Mouse (Mus musculus): ENCODE data around the gene Gpr39.
A peak's percentile ranks its signal among the peaks of the same experiment; 100 is the strongest.

Gpr39 gene

DNA sequence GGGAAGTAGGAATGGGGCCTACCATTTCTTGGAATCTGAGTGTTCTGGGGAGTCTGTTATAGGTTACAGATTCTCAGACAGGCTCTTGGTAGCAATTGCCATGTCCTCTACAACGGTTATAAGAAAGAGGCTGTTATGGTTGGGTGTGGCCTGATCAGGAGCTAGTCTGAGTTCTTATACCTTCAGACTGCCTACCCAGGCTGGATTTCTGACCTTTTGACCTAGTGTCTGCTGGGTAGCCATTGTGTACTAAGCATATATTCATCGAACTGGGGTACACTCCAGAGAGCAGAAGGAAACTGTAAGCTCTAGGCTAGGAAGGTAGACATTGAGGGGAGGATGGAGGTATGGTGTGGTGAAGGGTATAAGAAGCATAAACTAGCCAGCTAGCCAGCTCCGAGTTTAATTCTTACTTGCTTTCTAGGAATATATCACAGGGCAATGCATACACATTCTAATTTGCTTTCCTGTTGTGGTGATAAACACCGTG is 24.4 kb downstream of the Gpr39 start:
- no peak for DNase-seq

DNA sequence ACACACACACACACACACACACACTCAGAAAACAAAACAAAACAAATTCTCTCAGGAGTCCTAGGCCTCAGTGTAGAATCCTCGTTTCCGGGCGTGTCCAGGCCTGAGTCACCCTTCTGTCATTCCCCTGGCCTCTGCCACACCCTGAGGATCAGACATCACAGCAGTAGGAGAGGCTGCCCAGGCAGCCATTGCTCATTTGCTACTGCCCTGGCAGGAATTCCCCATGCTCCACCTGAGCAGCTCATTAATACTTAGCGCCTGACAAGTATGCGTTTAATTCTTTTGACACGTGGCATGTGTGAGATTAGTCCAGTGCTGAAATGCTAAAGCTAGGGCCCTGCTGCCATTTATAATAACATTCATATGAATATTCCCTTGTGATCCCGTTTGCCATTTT is 25.0 kb downstream of the Gpr39 start:
- DNase-seq: no peak

DNA sequence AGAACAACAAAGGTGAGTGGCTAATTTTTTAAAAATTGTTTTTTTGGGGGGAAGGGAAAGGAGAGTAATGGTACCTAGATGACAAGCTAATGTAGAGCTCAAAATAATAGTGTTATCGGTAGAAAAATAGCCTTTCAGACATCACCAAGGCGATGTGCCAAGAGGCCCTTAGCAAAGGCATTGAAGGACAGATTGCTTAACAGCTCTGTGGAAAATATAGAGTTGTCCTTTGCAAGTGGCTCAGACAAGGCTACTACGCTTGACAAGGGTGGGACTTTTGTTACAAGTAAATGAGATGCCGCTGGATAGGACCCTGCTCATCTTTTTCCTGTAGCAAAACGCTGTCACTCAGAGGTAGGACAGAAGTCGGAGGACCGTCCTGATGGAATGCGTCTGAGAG is 25.5 kb downstream of the Gpr39 start:
- no peak for DNase-seq

DNA sequence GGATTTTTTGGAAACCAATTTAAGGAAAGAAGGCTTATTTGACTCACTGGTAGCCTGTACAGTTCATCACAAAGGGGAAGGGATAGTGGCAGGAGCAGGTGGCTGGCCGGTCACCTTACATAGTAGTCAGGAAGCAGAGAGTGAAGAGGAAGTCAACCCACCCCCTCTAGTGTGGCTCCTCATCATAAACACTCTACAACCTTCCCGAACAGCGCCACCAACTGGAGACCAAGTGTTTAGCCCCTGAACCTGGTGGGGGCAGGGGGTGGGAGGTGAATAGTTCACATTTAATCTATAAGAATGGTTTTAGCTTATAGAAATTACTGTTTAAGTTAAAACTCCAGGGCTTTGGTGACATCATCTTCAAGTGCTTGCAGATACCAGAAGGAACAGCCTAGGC is 28.6 kb downstream of the Gpr39 start:
- DNase-seq: no peak

DNA sequence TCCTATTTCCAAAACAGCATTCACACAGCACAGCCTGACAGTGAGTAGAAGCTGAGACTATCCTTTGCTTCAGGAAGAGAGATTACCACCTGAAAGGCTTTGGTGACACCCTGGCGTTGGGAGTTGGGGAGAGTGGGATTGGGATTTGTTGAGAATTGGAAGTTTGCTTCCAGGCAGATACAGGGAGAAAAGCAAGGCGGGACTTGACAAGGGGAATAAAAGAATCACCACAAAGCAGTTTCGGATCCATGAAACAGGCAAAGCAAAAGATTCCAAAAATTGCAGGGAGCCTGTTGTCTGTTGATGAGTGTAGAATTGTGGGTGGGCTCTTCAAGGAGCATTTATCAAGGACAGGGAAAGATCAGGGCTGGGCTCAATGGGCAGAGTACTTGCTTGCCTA is 38.5 kb downstream of the Gpr39 start:
- DNase-seq: no peak

DNA sequence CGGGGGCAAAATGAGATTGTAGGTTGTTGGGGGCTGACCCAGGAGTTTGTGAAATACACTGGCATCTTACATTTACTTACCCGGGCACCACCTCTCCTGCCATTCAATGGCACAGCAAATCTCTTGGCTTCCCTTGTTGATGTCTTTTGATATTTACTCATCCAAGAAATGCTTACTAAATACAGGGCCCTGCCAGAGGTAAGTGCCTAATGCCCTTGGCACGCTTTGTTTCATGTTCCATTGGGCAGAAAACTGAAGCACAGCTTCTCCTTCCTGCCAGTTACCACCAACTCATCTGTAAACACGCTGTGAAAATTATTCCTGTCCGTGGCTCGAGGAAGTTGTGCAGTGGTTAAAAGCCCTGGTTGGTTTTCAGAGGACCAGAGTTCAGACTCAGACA is 39.4 kb downstream of the Gpr39 start:
- no peak for DNase-seq

DNA sequence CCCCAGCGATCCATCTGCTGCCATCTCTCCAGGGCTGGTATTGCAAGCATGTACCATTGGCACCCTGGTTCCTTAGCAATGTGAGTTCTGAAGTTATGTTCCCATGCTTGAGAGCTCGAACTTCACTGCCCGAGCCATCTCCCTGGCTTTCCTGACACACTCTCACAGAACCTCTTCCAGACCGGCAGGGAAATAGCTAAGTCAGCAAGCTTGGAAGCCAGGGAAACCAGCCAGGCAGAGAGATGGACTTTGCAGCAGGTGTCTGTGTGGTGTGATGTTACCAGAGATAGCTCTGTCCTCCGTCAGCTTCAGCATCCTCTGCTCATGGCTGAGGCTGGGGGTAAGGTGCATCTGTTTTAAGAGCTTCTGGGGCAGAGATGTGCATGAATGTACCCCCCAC is 41.1 kb downstream of the Gpr39 start:
- no peak for DNase-seq

DNA sequence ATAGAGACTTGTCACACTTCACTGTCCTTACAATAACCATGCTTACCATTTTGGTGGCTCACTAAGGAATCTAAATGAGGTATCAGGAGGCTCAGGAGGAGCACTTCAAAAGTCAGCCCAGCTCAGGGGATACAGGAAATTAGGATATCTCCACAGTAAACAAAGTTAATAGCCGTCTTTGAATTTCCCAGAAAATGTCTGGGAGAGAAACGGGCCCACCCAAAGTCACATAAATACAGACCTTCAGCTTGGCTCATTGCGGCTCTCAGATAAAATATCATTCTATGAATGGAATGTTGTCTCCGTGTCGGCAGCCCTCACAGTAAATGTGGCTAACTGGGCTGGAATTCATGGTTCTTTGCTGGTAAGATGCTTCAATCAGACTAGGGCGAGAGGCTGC is 42.3 kb downstream of the Gpr39 start:
- DNase-seq: no peak

DNA sequence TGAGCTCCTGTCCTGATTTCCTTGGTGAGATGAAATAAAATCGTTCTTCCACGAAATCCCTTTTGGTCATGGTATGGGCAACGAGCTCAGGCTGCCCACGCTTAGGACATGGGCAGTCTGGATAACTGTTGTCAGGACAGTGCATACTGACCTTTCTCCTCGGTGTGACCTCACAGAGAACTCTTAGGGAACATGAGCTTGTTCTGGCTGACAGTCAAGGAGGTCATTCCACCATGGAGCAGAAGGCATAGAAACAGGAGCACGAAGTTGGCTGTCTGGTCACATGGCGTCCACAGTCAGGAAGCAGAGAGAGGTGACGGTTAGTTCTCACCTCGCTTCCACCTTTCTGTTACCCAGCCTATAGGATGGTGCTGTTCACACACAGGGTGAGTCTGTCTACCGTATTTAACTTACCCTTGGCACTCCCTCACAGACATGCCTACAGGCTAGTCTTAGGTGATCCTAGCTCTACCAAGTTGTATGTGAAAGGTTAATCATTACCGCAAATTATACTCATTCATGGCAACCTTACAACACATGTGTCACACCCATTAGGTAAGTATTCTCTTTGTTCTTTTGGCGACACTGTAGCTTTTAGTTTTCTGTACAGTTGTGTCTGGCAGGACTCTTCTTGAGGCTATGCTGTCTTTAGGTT is 44.4 kb downstream of the Gpr39 start:
- no peak for DNase-seq

DNA sequence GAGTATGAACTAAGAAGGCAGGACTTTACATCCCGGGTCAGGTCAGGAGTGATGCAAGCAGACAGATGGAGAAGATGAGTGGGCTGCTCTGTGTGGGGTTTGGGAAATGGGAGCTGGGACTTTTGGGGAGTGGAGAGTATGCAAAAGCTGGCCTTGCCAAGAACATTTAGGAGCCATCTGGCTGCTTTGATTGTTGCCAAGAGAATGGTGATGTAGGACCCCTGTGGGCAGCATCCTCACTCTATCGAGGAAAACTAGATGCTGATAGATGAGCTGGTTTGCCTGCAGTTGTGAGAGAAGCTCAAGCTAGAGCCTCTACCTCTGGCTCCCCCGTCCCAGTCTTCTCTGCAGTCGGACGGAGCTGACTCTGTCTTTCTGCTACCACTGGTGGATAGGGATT is 47.5 kb downstream of the Gpr39 start:
- no peak for DNase-seq

DNA sequence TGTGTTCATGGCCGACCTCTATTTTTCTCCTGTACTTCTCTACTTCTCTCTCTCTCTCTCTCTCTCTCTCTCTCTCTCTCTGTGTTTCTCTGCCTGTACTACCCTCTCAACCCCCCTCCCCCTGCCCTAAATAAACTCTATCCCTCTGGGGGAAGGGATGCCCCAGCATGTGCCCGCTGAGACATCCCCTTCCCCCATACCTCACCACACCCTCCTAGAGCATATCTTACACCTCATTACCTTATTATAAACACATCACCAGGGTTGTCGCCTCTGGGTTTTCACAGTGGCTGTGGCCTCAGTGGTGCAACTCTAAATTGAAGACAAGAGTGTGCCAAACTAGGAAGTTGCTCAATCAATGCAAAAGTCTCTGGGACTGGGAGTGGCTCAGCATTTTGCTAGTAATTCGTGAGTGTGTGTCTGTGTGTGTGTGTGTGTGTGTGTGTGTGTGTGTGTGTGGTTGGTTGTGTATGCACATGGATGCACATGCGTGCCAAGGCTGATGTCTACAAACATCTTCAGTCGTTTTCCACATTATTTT is 52.3 kb downstream of the Gpr39 start:
- no peak for DNase-seq

DNA sequence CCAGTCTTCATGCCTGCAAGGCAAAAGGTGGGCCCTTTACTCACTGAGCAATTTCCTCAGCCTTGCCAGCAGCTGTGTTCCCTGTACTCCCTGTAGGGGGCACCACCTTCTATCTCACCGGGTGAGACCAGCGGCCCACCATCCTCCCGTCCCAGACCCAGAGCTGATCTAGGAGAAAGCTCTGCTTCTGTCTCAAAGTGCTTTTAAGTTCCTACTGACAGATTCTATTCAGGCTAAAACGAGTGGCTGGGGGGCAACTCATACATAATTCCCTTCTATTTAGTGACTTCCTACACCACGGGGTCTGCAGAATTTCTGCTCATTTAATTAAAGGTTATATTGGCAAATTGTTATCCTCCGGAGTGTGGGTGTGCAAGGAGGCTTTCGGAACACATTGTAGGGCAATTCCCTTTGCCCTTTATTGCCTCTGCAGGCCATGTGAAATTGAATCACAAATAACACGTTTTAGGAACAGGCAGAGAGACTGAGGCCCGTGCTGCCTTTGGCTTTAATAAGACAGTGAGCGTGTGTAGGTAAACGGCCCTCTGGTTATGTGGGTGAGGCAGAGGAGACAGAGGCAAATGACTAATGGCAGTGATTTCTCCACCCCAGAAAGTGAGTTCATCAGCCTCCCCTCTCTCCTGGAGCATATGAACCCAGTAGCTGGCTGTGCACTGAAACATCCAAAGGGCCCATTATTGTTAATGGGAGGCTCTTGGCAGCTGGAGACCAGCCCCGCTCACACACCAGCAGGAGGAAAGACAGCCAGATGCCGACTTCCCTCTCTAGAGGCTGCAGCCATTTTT is 53.1 kb downstream of the Gpr39 start:
- no peak for DNase-seq

DNA sequence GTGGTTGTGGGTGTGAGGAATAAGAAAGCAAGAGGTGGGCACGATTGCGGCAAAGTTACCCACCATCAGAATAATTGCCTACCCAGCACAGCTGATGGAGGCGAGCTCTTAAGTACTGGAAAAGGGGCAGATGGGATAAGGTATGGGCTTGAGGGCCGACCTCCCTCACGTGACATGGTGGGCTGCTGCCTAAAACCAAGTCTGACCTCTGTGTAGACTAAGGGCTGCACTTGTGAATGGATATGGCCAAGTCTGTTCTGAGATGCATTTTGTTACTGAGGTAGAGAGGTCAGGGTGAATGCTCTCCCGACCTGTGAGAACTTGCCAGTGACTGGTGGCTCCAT is 53.7 kb downstream of the Gpr39 start:
- DNase-seq: no peak

DNA sequence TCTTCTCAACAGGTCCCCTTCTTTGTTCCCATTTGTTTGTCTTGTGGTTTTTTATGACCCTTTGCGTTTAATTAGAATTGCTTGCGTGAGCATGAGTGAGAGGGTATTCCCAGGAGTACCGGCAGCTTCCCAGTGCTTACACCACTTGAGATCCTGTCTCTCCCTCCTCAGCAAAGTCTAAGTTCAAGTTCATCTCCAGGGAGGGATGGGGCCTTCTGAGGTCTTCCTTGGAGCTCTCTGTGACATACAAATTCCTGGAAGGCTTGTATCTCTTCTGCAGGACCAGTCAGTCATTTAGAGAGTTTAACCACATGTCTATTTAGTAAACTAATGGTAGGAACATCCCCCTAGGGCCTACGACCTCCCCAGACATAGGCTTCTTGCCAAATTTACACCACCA is 55.1 kb downstream of the Gpr39 start:
- DNase-seq: no peak

DNA sequence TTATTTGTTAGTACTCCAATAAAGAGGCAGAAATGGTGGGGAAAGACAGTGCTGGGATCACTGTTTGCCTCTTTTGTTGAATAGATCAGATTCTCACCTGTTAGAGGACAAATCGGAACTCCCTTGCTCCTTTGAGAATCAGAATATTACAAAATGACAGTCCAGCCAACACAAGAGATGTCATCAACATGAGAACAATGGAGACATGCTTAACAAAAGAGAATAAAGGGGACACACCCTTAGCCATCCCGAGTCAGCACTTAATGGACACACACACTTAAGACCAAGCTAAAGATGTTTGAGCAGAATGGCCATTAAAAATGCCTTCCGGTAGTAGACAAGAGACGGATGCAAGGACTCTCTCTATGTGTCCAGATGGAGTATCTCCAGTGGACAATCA is 68.0 kb downstream of the Gpr39 start:
- DNase-seq: no peak

DNA sequence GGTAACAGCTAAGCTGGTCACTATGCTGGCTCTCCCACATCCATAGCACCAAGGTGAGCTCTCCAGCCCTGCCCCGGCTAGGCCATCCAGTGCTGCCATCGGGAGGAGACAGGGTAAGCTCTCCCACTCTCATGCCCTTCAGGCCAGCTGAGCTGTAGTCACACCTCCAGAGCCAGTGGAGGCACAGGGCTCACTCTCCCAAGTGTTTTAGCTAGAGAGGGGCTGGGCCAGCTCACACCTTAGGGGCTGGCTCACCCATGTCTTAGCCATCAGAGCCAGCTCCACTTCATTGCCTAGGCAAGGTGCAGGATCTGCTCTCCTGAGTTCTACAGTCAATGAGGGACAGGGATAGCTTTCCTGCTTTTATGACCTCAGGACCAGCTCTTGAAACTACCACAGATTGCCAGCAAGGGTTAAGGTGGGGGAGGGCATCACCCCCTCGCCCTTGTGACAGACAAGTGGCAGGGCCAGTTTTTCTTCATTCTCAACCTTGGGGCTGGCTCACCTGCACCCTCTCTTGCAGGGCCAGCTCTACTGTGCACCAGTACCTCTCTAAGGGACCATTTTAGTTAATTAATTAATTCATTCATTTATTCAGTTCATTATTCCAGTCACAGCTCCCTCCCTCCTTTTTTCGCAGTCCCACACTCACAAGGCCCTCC is 78.7 kb downstream of the Gpr39 start:
- no peak for DNase-seq

DNA sequence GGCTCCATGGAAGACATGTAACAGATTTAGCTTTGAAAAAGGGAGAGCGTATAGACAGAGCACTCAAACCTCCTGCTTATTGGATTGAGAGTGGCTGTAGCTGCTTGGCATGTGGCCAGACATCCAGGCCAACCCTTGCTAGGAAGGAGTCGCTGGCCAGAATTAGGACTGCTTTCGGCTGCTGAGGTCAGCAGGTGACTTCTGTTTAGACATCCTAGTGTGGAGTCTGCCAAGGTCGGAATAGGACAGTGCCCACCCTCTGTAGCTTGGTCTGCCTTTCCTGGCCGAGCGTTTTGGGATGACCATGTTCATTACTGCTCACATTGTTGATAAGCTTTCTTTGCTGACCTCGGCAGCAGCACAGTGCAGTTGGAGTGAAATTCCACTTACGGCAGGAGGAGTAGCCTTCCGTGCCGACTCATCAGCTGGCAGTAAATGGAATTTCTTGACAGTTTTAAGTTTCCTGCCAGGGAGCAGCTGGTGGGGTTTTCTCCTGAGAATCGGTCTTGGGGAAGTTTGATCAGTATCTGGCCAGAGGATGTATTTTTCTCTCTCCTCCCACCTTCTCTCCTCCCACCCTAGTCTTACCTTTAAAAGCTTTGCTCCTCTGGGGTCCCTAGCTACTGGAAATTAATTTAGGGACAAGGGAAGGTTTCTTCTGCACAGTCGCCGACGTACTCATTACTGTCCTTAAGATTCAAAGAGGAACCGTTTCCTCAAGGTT is 83.3 kb downstream of the Gpr39 start:
- DNase-seq: peak; percentile 26

DNA sequence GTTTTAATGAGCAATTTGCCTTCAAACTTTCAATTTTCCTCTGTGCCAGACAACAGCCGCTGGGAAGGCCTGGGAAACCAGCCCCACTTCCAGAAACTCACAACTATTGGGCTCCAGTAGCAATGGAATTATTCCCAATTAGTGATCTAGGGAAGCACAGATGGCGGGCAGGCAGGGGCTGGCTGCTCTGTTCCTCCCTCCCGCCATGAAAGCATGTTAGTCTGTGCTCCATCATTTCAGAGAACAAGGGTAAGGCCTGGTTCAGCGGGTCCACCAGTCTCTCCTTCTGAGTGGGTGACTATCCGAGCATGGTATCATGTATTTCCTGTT is 83.9 kb downstream of the Gpr39 start:
- DNase-seq: no peak

DNA sequence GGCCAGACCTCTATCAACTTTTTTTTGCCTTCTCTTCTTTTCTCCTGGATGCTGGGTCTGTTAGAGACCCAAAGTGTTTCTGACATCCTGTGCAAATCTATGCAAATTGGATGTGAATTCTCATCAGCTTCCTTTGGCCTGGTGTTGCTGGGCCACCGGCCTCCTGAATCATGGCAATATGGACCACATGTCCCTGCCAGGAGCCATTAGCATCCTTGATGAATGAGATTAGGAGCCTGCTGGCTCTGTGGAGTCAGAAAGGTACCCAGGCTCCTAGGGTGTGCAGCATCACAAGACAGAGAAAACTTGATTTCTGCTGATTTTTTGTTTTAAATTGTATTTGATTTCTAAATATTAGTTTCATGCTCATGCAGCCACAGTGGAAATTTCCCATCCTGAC is 85.3 kb downstream of the Gpr39 start:
- no peak for DNase-seq

DNA sequence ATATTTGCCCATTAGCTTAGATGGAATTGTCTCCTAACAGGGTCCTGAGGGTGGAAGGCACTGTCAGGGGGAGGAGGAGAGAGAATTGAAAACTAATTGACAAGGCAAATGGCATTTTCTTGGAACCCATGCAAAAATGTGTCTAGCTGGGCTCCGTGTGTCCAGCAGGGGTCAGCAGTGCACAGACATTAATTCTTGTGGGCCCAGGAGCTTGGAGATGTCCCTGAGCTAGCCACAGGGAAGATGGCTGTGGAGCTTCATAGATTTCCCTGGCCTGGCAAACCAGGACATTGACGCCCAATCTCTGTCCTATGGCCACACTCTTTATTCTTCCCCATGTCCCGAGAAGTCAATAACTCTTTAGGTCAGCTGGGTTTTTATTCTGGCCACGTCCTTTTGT is 113.0 kb downstream of the Gpr39 start:
- peak; percentile 31 for DNase-seq

DNA sequence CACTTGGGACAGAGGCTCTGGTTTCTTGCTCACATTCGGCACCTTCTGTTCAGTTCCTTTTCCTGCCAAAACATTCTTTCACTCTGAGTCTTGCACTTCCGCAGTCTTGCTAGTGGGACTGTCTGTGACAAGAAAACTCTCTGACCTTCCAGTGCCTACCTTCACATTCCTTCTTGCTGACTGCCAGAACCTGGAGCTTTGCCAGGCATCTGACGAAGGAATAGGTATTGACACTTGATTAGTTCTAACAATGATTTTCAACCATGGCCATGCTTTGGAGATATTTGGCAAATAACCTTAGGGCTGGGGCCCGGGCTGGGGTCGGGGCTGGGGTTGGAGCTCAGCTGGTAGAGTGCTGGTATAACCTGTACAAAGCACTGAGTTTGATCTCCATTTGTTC is 123.7 kb downstream of the Gpr39 start:
- DNase-seq: no peak

DNA sequence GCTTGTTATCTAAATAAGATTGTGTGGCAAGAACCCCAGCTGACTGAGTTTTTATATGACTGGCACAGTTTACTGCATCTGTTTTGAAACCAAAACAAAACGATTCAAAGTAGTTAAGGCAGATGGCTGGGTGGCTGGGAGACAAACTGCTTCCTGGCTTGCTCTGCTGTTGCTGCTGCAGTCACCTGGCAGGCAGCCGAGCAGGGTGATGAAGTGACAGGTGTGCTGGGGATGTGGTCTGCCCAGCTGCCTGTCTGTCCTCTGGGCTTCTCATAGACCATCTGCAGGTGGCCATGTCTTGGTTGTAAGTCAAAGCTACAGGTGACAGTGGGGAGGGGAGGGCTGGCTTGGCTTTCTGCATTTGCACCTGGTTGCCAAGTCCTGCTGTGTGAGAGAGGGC is 131.6 kb downstream of the Gpr39 start:
- no peak for DNase-seq

DNA sequence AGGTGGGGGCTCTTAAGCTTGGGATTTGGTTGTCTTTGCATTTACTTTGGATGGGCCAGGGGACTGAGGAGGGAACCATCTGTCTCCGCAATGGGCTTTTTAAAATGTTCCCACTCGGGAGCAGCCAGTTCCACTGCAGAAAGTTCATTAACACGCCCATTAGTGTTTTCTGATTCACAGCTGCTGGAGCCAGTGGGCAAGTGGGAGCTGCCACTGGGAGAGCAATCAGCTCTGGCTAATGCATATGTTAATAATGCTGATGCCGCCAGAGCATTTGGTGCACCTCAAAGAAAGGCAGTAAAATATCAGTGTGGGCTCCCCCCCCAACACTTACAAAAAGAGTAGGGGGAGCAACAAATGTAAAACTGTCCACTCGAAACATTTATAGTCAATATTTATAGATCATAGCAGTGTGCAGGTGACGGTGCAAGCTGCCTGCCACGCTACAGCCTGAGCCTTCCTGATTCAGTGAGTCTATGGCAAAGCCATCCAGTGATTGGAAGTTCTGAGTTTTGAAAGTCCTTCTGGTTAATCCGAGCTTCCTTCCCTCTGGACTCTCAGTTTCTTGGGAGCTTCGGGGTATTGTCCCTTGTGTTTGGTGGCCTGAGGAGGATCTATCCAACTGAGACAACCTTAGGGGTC is 136.5 kb downstream of the Gpr39 start:
- no peak for DNase-seq

Data from cerebellum, adult 9-10 months (tissue).